Mouse (Mus musculus): ENCODE measurements around the gene 4933402D24Rik. TPM values are rescaled to one million over a fixed set of nuclear protein-coding genes. Genes with fewer than 3 reads are reported as not detected.

The 4933402D24Rik gene
- not detected for total RNA-seq (2023)

DNA sequence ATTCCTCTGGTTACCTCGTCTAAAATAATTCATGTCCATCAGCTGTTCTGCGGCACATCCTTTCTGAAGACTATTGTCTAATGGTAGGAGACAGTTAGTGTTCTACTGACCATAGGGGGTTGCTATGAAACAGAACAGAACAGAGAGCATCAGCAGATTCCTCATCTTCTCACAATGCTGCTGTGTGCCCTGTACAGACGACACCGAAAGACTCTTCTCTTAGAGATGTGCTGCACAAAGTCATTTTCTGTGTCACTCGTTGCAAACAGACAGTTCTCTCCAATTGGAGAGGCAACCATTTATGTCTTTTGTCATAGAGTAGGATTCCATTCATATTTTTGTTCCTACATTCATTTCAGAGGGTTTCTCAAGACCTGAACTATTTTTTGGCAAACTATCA is at the start of gene 4933402D24Rik:
Gene 4933402D24Rik, minus strand, starts transcription at position 101 of the 400 bp plus-strand sequence.

DNA sequence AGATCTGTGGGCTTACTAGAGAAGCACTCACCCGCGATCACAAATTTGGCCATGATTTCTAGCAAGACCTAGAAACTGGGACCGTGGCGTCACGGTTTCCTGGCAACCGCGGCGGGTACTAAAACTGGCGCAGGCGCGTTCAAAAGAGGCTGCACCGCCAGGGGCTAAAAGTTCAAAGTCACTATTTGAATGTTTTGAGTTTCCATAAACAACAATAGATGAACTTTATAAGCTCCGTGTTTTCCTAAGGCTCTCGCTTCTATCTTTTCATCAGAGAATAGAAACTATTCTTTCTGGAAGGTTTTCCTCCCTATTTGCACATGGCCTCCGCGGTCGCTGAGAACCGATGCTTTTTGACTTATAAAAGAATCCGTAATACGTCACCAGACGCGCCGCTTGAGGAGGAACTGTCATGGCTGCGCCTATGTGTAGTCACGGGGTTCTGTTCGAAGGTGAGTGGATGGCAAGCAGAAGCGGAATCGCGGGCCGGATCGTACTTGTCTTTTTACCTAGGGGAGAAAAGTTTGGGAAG is 38.8 kb downstream of the 4933402D24Rik start, which contains the start of the genes Mdh1b and Fastkd2:
Gene Mdh1b, minus strand, starts transcription at position 79 of the 532 bp plus-strand sequence.
Gene Fastkd2, plus strand, starts transcription at position 375 of the 532 bp plus-strand sequence.

Other genes starting within 250 kb of the 4933402D24Rik start
- gene Gm39653, start 153.3 kb downstream of the 4933402D24Rik start, total RNA-seq (2023): not detected
- not detected for gene Dytn, start 82.3 kb downstream of the 4933402D24Rik start, total RNA-seq (2023)
- not detected for gene Mdh1b, start 38.9 kb downstream of the 4933402D24Rik start, total RNA-seq (2023)
- 10 to 100 TPM; 16.9 to 17.0 TPM for gene Fastkd2, start 38.7 kb downstream of the 4933402D24Rik start, total RNA-seq (2023)

All from monocyte, adult 59 days (primary cell).